Mouse (Mus musculus) Patski (cell line): ENCODE data around the gene Tagap. TPM values are rescaled to one million over a fixed set of nuclear protein-coding genes. Genes with fewer than 3 reads are reported as not detected.

Experiments
- ATAC-seq: fragments of 100-300 bp; one replicate; pipeline ENCODE4 v1.8.0; 2021
- CTCF ChIA-PET: fragments of 350-600 bp; sonication (Branson Sonifier 250); formaldehyde crosslinking; loops from one replicate; lab custom pipeline; 2022; ENCODE audit warnings: inconsistent platforms; lab: Charles Lee
- POLR2A ChIA-PET: fragments of 350-600 bp; sonication (Branson Sonifier 250); formaldehyde crosslinking; loops from one replicate; lab custom pipeline; 2022; ENCODE audit warnings: antibody characterized with exemption, inconsistent platforms; lab: Charles Lee
- DNase-seq: peaks from one replicate; pipeline ENCODE4 v3.0.0-alpha.2; 2011; ENCODE audit warnings: low read depth, low spot score
- H3K27me3 ChIP-seq: fragments of 371-371 bp; one replicate; pipeline ENCODE4 v1.5.1; 2021
- CTCF ChIP-seq: fragments of 100-300 bp; IDR thresholded peaks from one replicate; pipeline ENCODE4 v1.5.1; 2021
- in situ Hi-C: fragments of 300-500 bp; cut with MboI; formaldehyde crosslinking; loops from 3 replicates; pipeline ENCODE4 v1.11.1; 2018; ENCODE audit warnings: low pct_unique_long_range_greater_than_20kb, mixed read lengths
- polyA plus RNA-seq: library from polyadenylated mRNA; unstranded; gene quantifications from one replicate; pipeline ENCODE4 v1.2.3, GENCODE M21; 2021

Tagap gene
- polyA plus RNA-seq, 1 experiment from 2014 or later, result 3.5 TPM

DNA sequence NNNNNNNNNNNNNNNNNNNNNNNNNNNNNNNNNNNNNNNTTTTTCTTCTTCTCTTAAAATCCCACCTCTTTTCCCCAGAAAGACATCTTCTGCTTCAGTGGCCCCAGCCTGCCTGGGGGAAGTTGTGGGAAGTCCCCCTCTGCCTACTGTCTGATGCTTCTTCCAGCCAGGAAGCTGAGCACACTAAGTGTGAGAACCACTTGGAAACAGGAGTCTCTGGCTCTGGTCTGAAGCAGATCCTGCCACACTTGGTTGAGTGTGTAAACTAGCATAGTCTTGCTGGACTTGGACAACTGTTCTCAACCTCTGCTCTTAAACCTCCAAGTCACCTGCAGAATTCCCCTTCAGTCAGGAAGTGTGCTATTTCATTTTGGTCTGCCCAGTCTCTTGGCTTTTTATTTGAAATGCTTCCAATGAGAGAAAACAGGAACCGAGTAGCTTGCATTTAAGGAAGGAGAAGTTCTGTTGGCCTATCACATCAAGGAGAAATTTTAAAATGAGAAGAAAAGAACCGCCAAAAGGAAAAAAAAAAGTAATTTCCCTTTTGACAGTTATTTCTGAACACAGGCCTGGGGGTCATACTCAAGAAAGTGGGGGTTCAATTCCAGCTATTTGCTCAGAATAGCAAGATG is 11.1 kb upstream of the Tagap start:
- in situ Hi-C loops, result no loop called here
- DNase-seq (no peak), ATAC-seq (no peak)
- TF ChIP-seq CTCF, result no peak
- ChIA-PET CTCF (interaction anchor here (1.5 to 6.5 kb wide), 4 partner anchors 10 to 29 kb away, joined by 4 to 31 read pairs (median 5); no protein-coding TSS in a partner anchor), POLR2A (no interaction called here)
- H3K27me3 ChIP-seq, result no peaks in the 10 kb centered on the region

DNA sequence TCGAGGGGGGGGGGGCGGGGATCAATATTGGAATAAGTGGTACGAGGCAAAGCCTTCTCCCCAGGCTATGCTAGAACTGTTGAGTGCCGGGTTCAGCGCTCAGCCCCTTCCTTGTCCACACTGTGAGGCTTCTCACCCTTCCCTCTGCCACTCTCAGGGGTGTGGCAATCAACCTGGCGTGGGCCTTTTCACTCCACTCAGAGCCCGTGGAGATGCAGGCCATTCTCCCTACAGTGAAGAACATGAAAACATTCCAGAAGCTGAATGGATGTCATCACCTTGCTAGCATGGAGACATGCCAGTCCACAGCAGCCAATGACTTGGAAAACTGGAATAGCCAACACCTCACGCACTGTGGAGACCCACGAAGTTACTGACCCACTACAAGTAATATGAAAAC is 10.0 kb upstream of the Tagap start:
- no peak for ATAC-seq
- H3K27me3 ChIP-seq, result no peaks in the 10 kb centered on the region
- no peak for DNase-seq
- no peak for TF ChIP-seq CTCF
- ChIA-PET CTCF (interaction anchor here (1.1 to 6.5 kb wide), 3 partner anchors 11 to 15 kb away, joined by 4 to 31 read pairs (median 4); no protein-coding TSS in a partner anchor), POLR2A (no interaction called here)
- in situ Hi-C loops, result no loop called here

DNA sequence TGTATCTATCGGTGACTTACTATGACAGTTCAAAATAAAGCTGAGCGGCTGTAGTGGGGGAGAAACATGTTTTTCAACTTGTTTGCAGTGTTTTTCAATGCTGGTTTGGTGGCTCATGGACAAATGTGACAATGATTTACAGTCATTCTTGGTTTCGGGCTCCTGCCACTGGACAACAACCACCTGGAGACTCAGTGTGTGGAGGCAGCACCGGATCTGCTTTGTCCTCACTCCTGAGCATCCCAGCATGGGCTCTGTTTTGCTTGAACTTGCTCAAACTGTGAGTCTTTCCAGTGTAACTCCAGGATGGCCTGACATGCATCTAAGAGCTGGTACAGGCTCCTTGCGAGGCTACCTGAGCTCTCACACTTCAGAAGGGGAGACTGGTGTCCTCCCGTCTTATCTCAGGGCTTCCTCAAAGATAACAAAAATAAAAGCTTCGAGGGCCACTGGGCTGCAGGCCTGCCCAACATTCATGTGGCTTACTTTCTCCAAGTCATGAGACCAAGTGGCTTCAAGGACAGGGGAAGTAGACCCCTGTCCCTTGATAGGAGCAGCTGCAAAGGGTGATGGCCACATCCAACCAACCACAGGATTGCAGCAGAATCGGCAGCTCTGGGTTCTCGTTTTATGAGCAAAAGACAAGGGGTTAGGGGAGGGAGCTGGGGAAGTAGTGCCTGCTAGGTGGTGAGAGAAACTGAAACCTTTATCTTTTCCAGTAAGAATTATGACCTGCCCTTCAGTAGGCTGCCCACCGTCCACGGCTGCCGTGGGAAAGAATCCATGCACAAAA is 8.8 kb upstream of the Tagap start:
- CTCF ChIA-PET, result interaction anchor here (1.1 to 6.5 kb wide), 2 partner anchors 12 kb away, joined by 4 to 31 read pairs; no protein-coding TSS in a partner anchor
- ATAC-seq (no peak), DNase-seq (no peak)
- no peaks in the 10 kb centered on the region for H3K27me3 ChIP-seq
- no peak for TF ChIP-seq CTCF
- POLR2A ChIA-PET, result no interaction called here
- in situ Hi-C loops, result no loop called here

DNA sequence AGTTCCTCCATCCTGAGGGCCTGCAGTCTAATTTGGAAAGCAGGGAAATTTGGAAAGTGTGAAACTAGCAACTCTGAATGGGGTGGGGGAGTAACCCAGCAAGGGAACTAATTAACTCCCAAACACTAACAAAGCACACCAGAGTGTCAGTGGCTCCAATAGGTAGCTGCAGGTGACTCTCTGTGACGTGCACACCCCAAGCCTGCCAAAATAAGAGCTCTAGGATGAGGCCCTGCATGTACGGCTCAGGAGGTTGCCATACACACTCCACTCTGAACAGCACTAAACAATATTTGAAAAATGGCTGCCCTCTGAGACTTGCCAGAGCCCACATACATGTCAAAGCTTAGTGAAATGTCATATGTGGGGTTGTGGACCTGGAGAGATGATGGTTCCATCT is 7.4 kb upstream of the Tagap start:
- no peak for TF ChIP-seq CTCF
- ChIA-PET POLR2A (no interaction called here), CTCF (interaction anchor here (1.7 to 6.5 kb wide), 2 partner anchors 11 to 50 kb away, joined by 5 to 31 read pairs; no protein-coding TSS in a partner anchor)
- ATAC-seq (no peak), DNase-seq (no peak)
- in situ Hi-C loops, result no loop called here
- H3K27me3 ChIP-seq, result no peaks in the 10 kb centered on the region

DNA sequence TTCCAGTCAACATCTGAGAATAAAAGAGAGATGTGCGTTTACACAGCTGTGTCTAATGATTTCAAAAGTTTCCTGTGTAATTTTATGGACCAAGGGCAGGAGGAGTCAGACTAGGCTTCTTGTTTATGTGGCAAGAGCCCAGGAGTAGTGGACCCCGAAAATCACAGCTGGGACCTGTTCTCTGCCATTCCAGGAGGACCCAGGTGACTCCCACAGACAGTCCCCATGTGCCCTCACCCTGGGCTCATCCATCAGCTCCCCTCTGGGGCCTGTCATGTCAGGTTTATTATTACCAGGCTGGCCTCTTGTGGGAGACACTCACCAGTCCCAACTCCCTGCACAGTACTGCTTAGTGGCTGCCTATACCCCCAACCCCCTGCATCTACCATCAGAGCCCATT is 6.6 kb upstream of the Tagap start:
- ATAC-seq (no peak), DNase-seq (no peak)
- in situ Hi-C loops, result no loop called here
- H3K27me3 ChIP-seq, result no peaks in the 10 kb centered on the region
- ChIA-PET POLR2A (interaction anchor here (0.6 kb wide), 1 partner anchor 59 kb away, joined by 3 read pairs; no protein-coding TSS in a partner anchor), CTCF (interaction anchor here (1.2 to 6.5 kb wide), 3 partner anchors 10 to 1061 kb away, joined by 3 to 31 read pairs (median 5); no protein-coding TSS in a partner anchor)
- TF ChIP-seq CTCF, result no peak

DNA sequence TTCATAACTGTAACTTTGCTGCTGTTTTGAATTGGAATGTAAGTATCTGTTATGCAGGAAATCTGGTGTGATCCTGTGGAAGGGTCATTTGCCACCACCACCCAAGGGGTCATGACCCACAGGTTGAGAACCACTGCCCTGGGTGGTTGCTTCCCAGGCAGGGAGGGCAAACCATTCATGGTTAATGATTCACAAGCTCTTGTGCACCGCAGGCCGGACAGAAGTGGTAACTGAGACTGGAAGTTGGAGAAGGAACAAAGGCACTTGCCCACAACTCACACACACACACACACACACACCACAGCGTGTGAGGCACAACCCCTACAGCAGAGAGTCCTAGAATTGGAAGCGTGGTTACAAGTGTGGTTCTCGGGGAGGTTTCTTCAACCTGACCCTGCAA is 3.2 kb upstream of the Tagap start:
- ChIA-PET POLR2A (no interaction called here), CTCF (interaction anchor here (1.6 kb wide), 1 partner anchor 54 kb away, joined by 4 read pairs; no protein-coding TSS in a partner anchor)
- in situ Hi-C loops, result no loop called here
- no peaks in the 10 kb centered on the region for H3K27me3 ChIP-seq
- no peak for TF ChIP-seq CTCF
- ATAC-seq (no peak), DNase-seq (no peak)

DNA sequence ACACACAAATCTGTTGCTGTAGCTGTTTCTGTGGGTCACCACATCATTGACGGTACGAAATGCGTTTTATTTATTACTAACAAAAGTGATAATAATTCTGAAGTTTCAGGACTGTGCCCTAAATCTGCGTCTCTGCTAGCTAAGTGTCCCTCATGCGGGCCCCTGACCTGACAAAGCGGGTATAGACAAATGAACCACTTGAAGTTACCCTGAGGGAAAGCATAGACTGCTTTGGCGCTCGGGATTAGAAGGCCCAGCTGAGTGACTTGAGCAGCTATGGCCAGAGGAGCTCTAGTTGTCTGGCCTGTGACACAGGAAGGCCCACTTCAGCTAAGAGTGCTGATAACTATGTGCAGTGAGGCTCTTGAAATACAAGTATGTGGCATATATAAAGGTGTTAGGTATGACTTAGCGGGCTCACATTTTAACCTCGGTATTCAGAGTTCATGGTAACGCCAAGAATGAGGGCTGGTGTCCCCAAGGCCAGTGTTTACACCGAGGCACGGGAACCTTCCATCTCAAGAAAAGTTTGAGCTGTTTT is 1.5 kb upstream of the Tagap start:
- CTCF ChIA-PET, result interaction anchor here (1.5 kb wide), 1 partner anchor 55 kb away, joined by 5 read pairs; no protein-coding TSS in a partner anchor
- no peak for TF ChIP-seq CTCF
- no peaks in the 10 kb centered on the region for H3K27me3 ChIP-seq
- ATAC-seq, result no peak
- POLR2A ChIA-PET, result no interaction called here
- in situ Hi-C loops, result no loop called here
- DNase-seq, result no peak

DNA sequence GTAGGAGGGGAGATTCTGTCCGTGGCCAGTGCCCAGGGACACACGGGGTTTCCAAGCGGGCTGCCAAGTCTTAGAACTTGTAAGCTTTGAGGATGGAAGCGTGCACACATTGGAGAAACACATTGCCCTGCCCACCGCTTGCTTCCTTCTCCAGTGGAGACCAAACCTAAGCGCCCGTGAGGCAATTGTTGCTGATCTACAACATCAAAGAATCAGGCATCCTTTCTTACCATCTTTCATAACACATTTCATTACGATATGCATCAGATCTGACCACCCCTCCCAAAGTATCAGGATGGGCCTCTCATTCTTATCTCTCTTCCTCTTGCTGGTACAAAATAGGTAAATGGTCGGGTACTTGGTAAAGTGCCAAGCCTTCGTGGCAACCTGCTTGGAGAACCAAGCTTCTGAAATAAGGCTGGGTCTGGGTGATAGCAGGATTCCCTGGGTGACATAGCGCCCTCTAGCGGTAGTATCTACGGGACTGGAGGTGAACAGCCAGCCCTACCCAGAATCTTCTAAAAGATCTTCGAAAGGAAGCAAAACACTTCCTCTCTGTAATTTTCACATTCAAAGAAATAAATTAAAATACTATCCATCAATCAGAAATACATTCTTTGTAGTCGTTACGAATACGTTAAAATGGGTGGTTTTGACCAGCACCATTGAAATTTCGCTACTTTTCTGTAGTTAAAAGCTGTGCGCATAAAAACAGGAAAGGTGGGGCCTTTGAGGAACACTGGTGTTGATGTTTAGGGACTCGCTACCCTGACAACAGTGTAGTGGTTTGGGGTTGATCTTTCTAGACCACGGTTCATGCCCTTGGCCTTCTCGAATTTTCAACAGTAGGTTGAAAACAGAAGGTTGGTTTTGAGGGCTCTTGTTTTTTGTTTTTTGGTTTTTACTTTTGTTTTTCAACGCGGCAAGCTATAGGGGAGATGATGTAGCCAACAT is 2.1 kb downstream of the Tagap start:
- CTCF ChIA-PET, result interaction anchor here (1.2 to 6.5 kb wide), 5 partner anchors 10 to 59 kb away, joined by 3 to 47 read pairs (median 7); no protein-coding TSS in a partner anchor
- in situ Hi-C loops, result loop anchor here (5.0 kb wide), 1 partner anchor 61 kb away; no protein-coding TSS in a partner anchor

DNA sequence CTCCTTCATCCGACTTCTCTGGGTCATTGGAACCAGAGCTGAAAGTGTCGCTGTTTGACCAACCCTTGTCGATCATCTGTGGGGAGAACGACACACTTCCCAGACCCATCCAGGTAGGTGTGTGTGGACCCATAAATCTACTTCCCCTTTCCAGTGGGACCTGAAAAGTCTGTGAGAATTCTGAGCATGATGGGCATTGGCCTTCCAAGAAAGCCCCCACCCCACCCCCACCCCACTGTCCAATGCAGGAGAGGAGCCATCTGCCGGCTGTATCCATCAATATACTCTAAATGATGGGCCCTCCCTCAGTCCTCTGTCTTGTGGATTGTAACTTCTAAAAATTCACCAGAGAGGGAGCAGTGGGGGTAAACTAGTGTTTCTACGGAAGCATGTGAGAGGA is 2.9 kb downstream of the Tagap start:
- ChIA-PET POLR2A (no interaction called here), CTCF (interaction anchor here (2.0 to 6.5 kb wide), 3 partner anchors 9 to 60 kb away, joined by 7 to 47 read pairs (median 31); no protein-coding TSS in a partner anchor)
- H3K27me3 ChIP-seq, result no peaks in the 10 kb centered on the region
- DNase-seq (no peak), ATAC-seq (no peak)
- TF ChIP-seq CTCF, result no peak
- in situ Hi-C loops, result loop anchor here (5.0 kb wide), 1 partner anchor 61 kb away; no protein-coding TSS in a partner anchor

More for the DNA sequence above, 2.1 kb downstream of the Tagap start:
- TF ChIP-seq CTCF, result peak; percentile 89
- POLR2A ChIA-PET, result no interaction called here
- no peak for ATAC-seq
- no peak for DNase-seq
- H3K27me3 ChIP-seq, result no peaks in the 10 kb centered on the region
